ENCODE assay signal across 16 mouse cellular contexts in genomic region chr16:57389566-57390251, GRCm38 (mm10). TPM values are rescaled to one million over a fixed set of nuclear protein-coding genes. Genes with fewer than 3 reads are reported as not detected.
DNase-seq lines count a peak whose midpoint lies in the region; ATAC-seq lines count a peak whose summit lies in the region.
"Had no signal": no experiment of that assay in that cellular context is flagged by ENCODE, and none has a peak within 500 bp of the region (broad histone marks: within the 10 kb centered on the region; RNA-seq: fewer than 3 reads in every experiment).

No protein-coding gene starts in this region.

- no peaks in the 10 kb centered on the region for H3K79me2 ChIP-seq in macrophage (ENCODE audit: inconsistent target)

- no peaks in the 10 kb centered on the region for H3K9me3 ChIP-seq in heart, embryonic 16.5 days (replicated peaks; ENCODE audit: control insufficient read depth, low read length)
- H3K9me3 ChIP-seq: forebrain, embryonic 10.5 days; limb, embryonic 12.5 days had no signal

- no peak for DNase-seq in heart, postnatal 4 days
- peak; percentile 94 for DNase-seq in brain, adult 2 months (ENCODE audit: low read depth, low spot score)
- DNase-seq in layer of hippocampus, adult 18-20 months (ENCODE audit: low spot score in 2 of 2): peak; percentile 72 to 87
- DNase-seq in kidney, postnatal 25 days: no peak
- DNase-seq in kidney, adult 11 months: no peak
- no peak for DNase-seq in spleen, adult 12 weeks (ENCODE audit: low spot score)
- DNase-seq: embryo, embryonic 11 days; heart, postnatal 14 days; lung, postnatal 4 days; retina, postnatal 1 day had no signal

- WGBS in heart, embryonic 16.5 days: 65% methylated on average over 15 of the region's 15 CpGs
- WGBS in macrophage (ENCODE audit: missing documents): 79% methylated on average over 15 of the region's 15 CpGs

- peaks cover 13% of the 10 kb centered on the region for H3K4me1 ChIP-seq in heart, embryonic 16.5 days (ENCODE audit: control insufficient read depth, insufficient read depth, low read length)
- H3K4me1 ChIP-seq: forebrain, embryonic 10.5 days had no signal

- no peak overlapping the region for H3K4me3 ChIP-seq in heart, embryonic 16.5 days (ENCODE audit: low read length)
- no peak overlapping the region for H3K4me3 ChIP-seq in macrophage (ENCODE audit: inconsistent target)
- H3K4me3 ChIP-seq: forebrain, embryonic 10.5 days; limb, embryonic 12.5 days had no signal

- H3K9ac ChIP-seq in heart, embryonic 16.5 days (ENCODE audit: low read length): no peak overlapping the region
- H3K9ac ChIP-seq: limb, embryonic 12.5 days had no signal

- peak overlapping the region; percentile 44 for H3K27ac ChIP-seq in heart, embryonic 16.5 days (ENCODE audit: low read length)
- H3K27ac ChIP-seq in macrophage: peak overlapping the region; percentile 48
- H3K27ac ChIP-seq: forebrain, embryonic 10.5 days; limb, embryonic 12.5 days; stomach, postnatal 0 days had no signal

- no peaks in the 10 kb centered on the region for H3K27me3 ChIP-seq in heart, embryonic 16.5 days (ENCODE audit: control insufficient read depth, insufficient read depth, low read length)
- H3K27me3 ChIP-seq: limb, embryonic 12.5 days had no signal

- H3K4me2 ChIP-seq in heart, embryonic 16.5 days (ENCODE audit: low read depth, low read length): no peak overlapping the region
- H3K4me2 ChIP-seq: limb, embryonic 12.5 days had no signal

- ATAC-seq in heart, embryonic 16.5 days (replicated peaks; ENCODE audit: extremely low read depth, insufficient read depth, low FRiP score): no peak
- ATAC-seq: intestine, postnatal 0 days had no signal

- H3K36me3 ChIP-seq in heart, embryonic 16.5 days (ENCODE audit: control insufficient read depth, insufficient read depth): no peaks in the 10 kb centered on the region
- H3K36me3 ChIP-seq in macrophage (ENCODE audit: inconsistent target): no peaks in the 10 kb centered on the region
- H3K36me3 ChIP-seq: forebrain, embryonic 10.5 days; limb, embryonic 12.5 days had no signal

RNA-seq across cellular contexts. Expression of gene Filip1l, which starts 36.8 kb away (rescaled TPM):
- polyA plus RNA-seq in heart, embryonic 16.5 days (2015; fragmentation: Nextera tagmentation; extraction: Ambion mirVana): 24.2 and 26.7 TPM in 2 replicates
- 10 to 100 TPM; 61.2 to 63.6 TPM for total RNA-seq in heart, postnatal 4 days (2021)
- 1 to 10 TPM; 3.2 to 4.6 TPM for total RNA-seq in layer of hippocampus, adult 18-20 months (2021)
- total RNA-seq in macrophage (2018; cell fraction: chromatin; rRNA removed): 100 to 1,000 TPM in 1 of 26 experiments, 10 to 100 TPM in 25; 15.7 to 121 (median 40.1) TPM
- total RNA-seq in macrophage (2018; cell fraction: cytosol; rRNA removed): 10 to 100 TPM in 23 of 26 experiments, 1 to 10 TPM in 3; 8.3 to 61.4 (median 18.6) TPM
- total RNA-seq in macrophage (2018; cell fraction: nucleus; rRNA removed): 10 to 100 TPM; 15.2 to 86.1 (median 48.0) TPM
- polyA plus RNA-seq in macrophage (2018): 15.6 to 41.8 TPM (median 28.1 TPM) in 3 replicates

Comparison
In these comparisons a context has a peak if more than half of its experiments do, and no peak if none do; other contexts are left out.
1. DNase-seq: peak in brain, adult 2 months (single experiment) and layer of hippocampus, adult 18-20 months (2 of 2); none in heart, postnatal 4 days (single experiment), kidney, postnatal 25 days (0 of 2), kidney, adult 11 months (single experiment) and spleen, adult 12 weeks (single experiment).
2. RNA of gene Filip1l, which starts 36.8 kb away (total RNA-seq): 61.2 to 63.6 TPM in heart, postnatal 4 days; 3.2 to 4.6 TPM in layer of hippocampus, adult 18-20 months; every median in the first group is over 10 times any median in the second.